Mouse (Mus musculus) liver, postnatal 0 days (tissue): ENCODE measurements around the gene 1700067P10Rik. TPM values are rescaled to one million over a fixed set of nuclear protein-coding genes. Genes with fewer than 3 reads are reported as not detected.
A peak's percentile ranks its signal among the peaks of the same experiment; 100 is the strongest.

Experiments used
- ATAC-seq: fragments of 200-750 bp; cut with Nextera tagmentation; 2 replicates; pipeline ENCODE4 v1.8.0; 2017; ENCODE audit warnings: mild to moderate bottlenecking, moderate library complexity
- DNase-seq: peaks from one replicate; pipeline ENCODE4 v3.0.0-alpha.2; 2016
- H3K27ac ChIP-seq: fragments of 300-500 bp; sonication (generic); 2 replicates; pipeline ENCODE4 v1.5.1; 2014; ENCODE audit warnings: antibody characterized with exemption, moderate library complexity, mild to moderate bottlenecking, low read depth
- H3K27me3 ChIP-seq: fragments of 300-500 bp; sonication (generic); 2 replicates; pipeline ENCODE4 v1.6.1; 2014; ENCODE audit warnings: low read length, control low read depth, mixed read lengths; ENCODE audit not compliant: insufficient read depth
- H3K36me3 ChIP-seq: fragments of 300-500 bp; sonication (generic); replicated peaks from 2 replicates; pipeline ENCODE4 v1.6.1; 2014; ENCODE audit warnings: mild to moderate bottlenecking, control low read depth, low read length, moderate library complexity, mixed read lengths; ENCODE audit not compliant: insufficient read depth
- H3K4me1 ChIP-seq: fragments of 300-500 bp; sonication (generic); 2 replicates; pipeline ENCODE4 v1.6.1; 2014; ENCODE audit warnings: antibody characterized with exemption, mild to moderate bottlenecking, control low read depth; ENCODE audit not compliant: insufficient read depth
- H3K4me2 ChIP-seq: fragments of 300-500 bp; sonication (generic); 2 replicates; pipeline ENCODE4 v1.6.1; 2014; ENCODE audit warnings: low read depth, mild to moderate bottlenecking, low read length, moderate library complexity, mixed read lengths
- H3K4me3 ChIP-seq: fragments of 300-500 bp; sonication (generic); 2 replicates; pipeline ENCODE4 v1.5.1; 2014; ENCODE audit warnings: low read depth, low read length
- H3K9ac ChIP-seq: fragments of 300-500 bp; sonication (generic); replicated peaks from 2 replicates; pipeline ENCODE4 v1.6.1; 2014; ENCODE audit warnings: mild to moderate bottlenecking, moderate library complexity
- H3K9me3 ChIP-seq: fragments of 300-500 bp; sonication (generic); 2 replicates; pipeline ENCODE4 v1.6.1; 2016; ENCODE audit warnings: mild to moderate bottlenecking, control low read depth, low read length, mixed read lengths
- CTCF ChIP-seq: sonication (generic); IDR thresholded peaks from 2 replicates; pipeline ENCODE4 v1.5.1; 2016; ENCODE audit warnings: antibody characterized with exemption, low read depth
- EP300 ChIP-seq: IDR thresholded peaks from 2 replicates; pipeline ENCODE4 v1.6.1; 2016; ENCODE audit warnings: antibody characterized with exemption, low read depth, mild to moderate bottlenecking
- WGBS: fragments of 180-500 bp; shearing (Covaris S2); extraction: QIAGEN DNeasy Blood & Tissue Kit; methylation state at CpG from one replicate; pipeline ENCODE4 v1.1.7; 2014; ENCODE audit not compliant: insufficient replicate concordance; 5-methylcytosine and 5-hydroxymethylcytosine counted together
- polyA plus RNA-seq: library from polyadenylated mRNA; unstranded; fragments of >200 nt; fragmentation: Nextera tagmentation; extraction: Ambion mirVana; gene quantifications from 2 replicates; pipeline ENCODE4 v1.2.1, GENCODE M21; 2015

Gene 1700067P10Rik
- polyA plus RNA-seq, 1 experiment from 2014 or later, result not detected

- WGBS, result 68% methylated on average over 10 of the region's 10 CpGs
- TF ChIP-seq CTCF (no peak), EP300 (no peak)
- ATAC-seq (peak; percentile 35), DNase-seq (no peak)
- Histone ChIP-seq H3K36me3 (no peaks in the 10 kb centered on the region), H3K27me3 (0 out of 2 replicates have a peak, but pooled peaks cover 10% of the 10 kb centered on the region), H3K27ac (peak overlapping the region; percentile 90), H3K4me3 (no peak overlapping the region), H3K9ac (no peak overlapping the region), H3K4me1 (no peaks in the 10 kb centered on the region), H3K9me3 (no peaks in the 10 kb centered on the region), H3K4me2 (no peak overlapping the region)
These were observed 36.6 kb upstream of the 1700067P10Rik start for GRCm38 (mm10) chr17:48052338-48053067.

DNA sequence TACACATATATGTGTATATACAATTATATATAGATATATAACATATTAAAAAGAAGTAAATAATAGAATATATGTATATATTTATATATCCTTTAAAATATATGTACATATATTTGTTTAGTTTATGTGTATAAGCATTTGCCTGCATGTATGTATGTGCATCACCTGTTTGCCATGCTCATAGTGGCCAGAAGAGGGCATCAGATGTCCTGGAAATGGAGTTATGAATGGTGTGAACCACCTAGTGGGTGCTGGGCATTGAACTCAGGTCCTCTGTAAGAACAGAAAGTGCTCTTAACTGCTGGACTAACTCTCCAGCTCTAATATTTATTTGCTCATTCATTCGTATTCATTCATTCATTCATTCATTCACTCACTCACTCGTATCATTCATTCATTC is 35.5 kb upstream of the 1700067P10Rik start:
- TF ChIP-seq CTCF (no peak), EP300 (no peak)
- Histone ChIP-seq H3K9me3 (no peaks in the 10 kb centered on the region), H3K27me3 (0 out of 2 replicates have a peak, but pooled peaks cover 15% of the 10 kb centered on the region), H3K4me2 (no peak overlapping the region), H3K27ac (no peak overlapping the region), H3K4me3 (no peak overlapping the region), H3K9ac (no peak overlapping the region), H3K4me1 (no peaks in the 10 kb centered on the region), H3K36me3 (no peaks in the 10 kb centered on the region)
- no peak for ATAC-seq
- WGBS, result 71% methylated on average over 2 of the region's 2 CpGs
- no peak for DNase-seq

DNA sequence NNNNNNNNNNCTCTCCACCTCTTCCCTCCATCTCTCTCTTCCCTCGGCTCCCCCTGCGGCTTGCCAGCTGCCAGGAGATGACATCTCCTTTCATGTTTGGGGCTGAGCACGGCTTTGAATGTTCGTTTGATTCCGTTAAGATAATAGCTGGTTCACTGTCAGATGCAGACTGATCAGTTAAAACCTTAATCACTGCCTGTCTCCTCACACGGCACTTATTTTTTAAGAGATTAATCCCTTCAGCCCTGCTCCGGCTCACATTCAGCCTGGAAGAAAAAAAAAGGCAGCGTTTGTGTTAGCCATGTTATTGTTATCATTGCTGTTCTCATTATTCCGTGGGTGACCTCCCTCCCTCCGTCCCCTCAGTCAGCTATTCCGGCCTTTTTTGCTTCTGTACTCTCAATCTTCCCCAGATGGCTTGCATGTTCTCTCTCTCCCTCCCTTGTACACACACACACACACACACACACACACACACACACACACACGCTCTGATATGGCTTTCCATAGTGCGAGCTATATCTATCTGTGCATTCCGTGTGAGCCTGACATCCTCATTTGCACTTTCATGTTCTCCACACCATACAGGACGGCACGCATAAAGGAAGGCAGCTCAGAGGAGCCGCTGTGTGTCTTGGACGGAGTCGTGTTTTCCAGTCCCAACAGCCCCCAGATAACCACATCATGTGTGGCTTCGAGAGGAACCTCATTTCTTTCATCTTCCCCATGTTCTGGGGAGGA is 33.9 kb upstream of the 1700067P10Rik start:
- no peak for DNase-seq
- Histone ChIP-seq H3K27ac (no peak overlapping the region), H3K4me2 (no peak overlapping the region), H3K9ac (no peak overlapping the region), H3K4me3 (no peak overlapping the region), H3K36me3 (no peaks in the 10 kb centered on the region), H3K9me3 (no peaks in the 10 kb centered on the region), H3K27me3 (0 out of 2 replicates have a peak, but pooled peaks cover 15% of the 10 kb centered on the region), H3K4me1 (no peaks in the 10 kb centered on the region)
- 49% methylated on average over 20 of the region's 20 CpGs for WGBS
- TF ChIP-seq EP300 (no peak), CTCF (no peak)
- ATAC-seq, result no peak

- Histone ChIP-seq H3K4me3 (no peak overlapping the region), H3K9ac (no peak overlapping the region), H3K27me3 (0 out of 2 replicates have a peak, but pooled peaks cover 15% of the 10 kb centered on the region), H3K27ac (no peak overlapping the region), H3K4me2 (no peak overlapping the region), H3K36me3 (no peaks in the 10 kb centered on the region), H3K4me1 (no peaks in the 10 kb centered on the region), H3K9me3 (no peaks in the 10 kb centered on the region)
- DNase-seq (no peak), ATAC-seq (no peak)
- 22% methylated on average over 12 of the region's 12 CpGs for WGBS
- no peak for TF ChIP-seq CTCF
- TF ChIP-seq EP300, result no peak
These were observed 31.7 kb upstream of the 1700067P10Rik start for GRCm38 (mm10) chr17:48057382-48057781.

DNA sequence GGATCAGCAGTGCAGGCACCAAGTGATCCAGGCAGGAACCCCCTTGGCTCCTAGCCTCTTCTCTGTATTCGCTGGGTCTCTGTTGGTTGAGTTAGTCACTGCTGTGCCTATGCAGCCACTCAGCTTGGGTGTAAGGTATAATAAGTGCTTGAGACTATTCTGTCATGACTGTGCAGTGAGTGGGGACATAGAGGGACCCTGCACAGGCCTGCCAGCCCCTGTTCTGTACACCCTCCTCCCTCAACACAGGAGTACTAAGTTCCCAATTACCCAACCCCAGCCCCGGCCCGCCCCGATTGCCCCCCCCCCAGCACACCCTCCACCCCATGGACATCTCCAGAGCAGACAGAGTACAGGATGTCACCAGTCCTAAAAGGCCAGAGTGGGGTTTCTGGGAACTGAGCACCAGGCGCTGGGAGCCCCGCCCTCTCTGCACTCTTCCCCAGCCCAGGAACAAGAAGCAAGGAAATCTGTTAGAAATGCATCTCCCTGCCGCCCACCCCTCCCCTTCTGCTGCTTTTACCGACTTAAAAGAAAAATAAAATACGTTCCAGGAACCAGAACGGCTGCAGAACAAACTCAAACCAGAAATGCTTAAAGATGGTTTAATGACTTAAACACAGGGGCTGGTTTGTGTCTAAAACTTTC is 24.8 kb upstream of the 1700067P10Rik start:
- 53% methylated on average over 10 of the region's 10 CpGs for WGBS
- DNase-seq (no peak), ATAC-seq (no peak)
- Histone ChIP-seq H3K9ac (no peak overlapping the region), H3K4me2 (no peak overlapping the region), H3K4me1 (no peaks in the 10 kb centered on the region), H3K4me3 (no peak overlapping the region), H3K27me3 (no peaks in the 10 kb centered on the region), H3K27ac (no peak overlapping the region), H3K36me3 (no peaks in the 10 kb centered on the region), H3K9me3 (no peaks in the 10 kb centered on the region)
- TF ChIP-seq CTCF (no peak), EP300 (no peak)

GRCm38 (mm10) chr17:48065081-48065501 is 24.0 kb upstream of the 1700067P10Rik start:
- Histone ChIP-seq H3K4me2 (no peak overlapping the region), H3K27ac (no peak overlapping the region), H3K36me3 (no peaks in the 10 kb centered on the region), H3K9ac (no peak overlapping the region), H3K4me1 (no peaks in the 10 kb centered on the region), H3K9me3 (no peaks in the 10 kb centered on the region), H3K4me3 (no peak overlapping the region), H3K27me3 (no peaks in the 10 kb centered on the region)
- WGBS, result 72% methylated on average over 5 of the region's 5 CpGs
- DNase-seq, result no peak
- no peak for TF ChIP-seq CTCF
- TF ChIP-seq EP300, result no peak
- no peak for ATAC-seq
